Mouse (Mus musculus): ENCODE measurements around the gene Ssbp1. TPM values are rescaled to one million over a fixed set of nuclear protein-coding genes. Genes with fewer than 3 reads are reported as not detected.

Ssbp1 gene
- 10 to 100 TPM; 36.9 to 37.5 TPM for total RNA-seq (2021)
- long read RNA-seq, full-length matches to known transcripts = 77 of 216 reads
- long read RNA-seq, partial matches to known transcripts = 131 of 216 reads
- long read RNA-seq, other reads (novel, unspliced or antisense) = 8 of 216 reads

DNA sequence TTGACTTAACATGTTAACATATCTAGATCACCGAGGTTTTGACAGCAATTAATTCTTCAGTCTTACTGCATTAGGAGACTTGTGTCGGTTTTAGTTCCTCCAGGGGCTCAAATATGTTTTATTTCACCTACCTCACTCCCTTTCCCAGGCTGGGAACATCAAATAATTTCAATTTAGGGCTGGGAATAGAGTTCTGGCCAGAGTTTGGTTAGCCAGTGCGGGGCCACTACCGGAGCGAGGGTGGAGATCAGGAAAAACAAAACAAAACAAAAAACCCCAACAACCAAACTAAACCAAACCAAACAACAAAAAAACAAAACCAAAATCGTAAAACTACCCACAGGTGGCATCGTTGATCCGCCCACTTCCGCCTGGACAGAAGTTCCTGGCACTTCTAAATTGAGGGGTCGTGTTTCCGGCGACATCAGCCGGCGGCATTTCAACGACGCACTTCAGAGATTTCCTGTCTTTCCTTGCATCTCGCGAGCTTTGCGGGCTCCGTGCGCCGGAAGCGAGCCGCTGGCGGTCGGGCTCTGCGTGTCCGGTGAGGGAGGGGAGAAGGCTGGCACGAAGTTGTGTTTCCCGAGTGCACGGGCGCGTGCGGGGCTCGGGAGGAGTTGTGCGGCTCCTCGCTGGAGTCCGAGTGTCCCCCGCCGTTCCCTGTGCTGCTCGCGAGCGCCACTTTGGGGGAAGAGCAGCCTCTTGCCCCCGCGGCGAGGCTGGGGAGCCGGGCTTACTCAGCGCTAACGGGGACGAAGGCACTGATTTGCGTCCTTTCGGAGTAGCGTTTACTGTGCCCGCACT lies at the start of gene Ssbp1:
Gene Ssbp1, plus strand, starts transcription at position 437 of the 804 bp plus-strand sequence.
- peak; percentile 90 to 92 for DNase-seq (ENCODE audit: low spot score in 2 of 2)

- no peak for DNase-seq (ENCODE audit: low spot score in 2 of 2)
These were observed 48.1 kb upstream of the Ssbp1 start for GRCm38 (mm10) chr6:40423013-40423412.

GRCm38 (mm10) chr6:40423774-40424173 lies 47.4 kb upstream of the Ssbp1 start:
- peak in 1 of 2 experiments; percentile 48 for DNase-seq (ENCODE audit: low spot score in 2 of 2)

DNA sequence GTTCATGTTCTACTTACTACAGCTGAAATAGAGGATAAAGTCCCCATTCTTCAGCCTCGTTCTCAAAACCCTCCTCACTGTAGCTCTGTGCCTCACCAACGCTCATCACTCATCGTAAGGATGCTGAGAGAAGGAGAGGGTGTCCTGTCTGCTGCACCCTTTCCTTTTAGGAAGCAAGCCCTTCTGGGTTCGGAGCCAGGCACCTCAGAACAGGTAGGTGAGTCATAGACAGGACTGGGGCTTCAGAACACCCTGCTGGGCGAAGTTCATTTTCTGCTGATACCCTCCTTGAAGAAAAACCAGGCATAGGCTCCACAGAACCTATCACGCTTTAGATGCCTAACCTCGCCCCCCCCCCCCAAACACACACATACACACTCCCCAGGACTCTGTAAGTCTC lies 43.7 kb upstream of the Ssbp1 start:
- DNase-seq (ENCODE audit: low spot score in 2 of 2) = no peak

DNA sequence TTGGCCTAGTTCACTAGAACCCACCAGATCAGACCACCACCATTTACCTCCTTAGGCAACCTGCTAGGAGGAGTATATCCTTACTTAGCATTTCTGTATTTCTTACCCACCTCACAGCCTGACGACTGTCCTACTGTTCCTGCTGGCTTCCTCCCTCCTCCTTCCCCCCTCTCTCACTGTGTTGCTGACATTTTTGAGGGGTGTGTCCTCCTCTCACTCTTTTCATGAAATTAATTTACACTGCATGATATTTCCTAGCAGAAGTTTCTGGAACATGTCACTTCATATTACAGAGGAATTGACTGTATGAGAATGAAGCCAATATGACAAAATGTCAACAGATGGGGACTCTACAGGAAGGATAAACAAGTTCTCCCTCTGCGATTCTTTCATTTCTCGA lies 42.5 kb upstream of the Ssbp1 start:
- no peak for DNase-seq (ENCODE audit: low spot score in 2 of 2)

- no peak for DNase-seq (ENCODE audit: low spot score in 2 of 2)
These were observed 41.6 kb upstream of the Ssbp1 start for GRCm38 (mm10) chr6:40429521-40429931.

DNA sequence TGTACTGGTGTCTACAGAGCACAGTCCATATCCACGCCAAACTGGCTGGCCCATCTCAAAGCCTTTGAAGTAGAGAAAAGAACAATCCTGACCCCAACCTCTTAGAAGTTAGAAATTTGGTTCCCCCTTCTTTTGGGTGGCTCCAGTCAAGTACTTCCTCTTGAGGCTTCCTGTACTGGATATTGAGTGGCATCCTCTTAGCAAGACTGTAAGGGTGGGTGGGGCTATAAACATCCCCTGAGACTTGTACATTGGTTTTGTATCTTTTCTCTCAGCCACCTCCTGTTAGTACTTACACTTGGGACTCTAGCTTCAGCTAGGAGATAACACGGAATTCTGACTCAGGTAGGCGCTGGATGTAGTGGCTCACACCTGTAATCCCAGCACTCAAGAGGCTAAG lies 40.9 kb upstream of the Ssbp1 start:
- no peak for DNase-seq (ENCODE audit: low spot score in 2 of 2)

GRCm38 (mm10) chr6:40430878-40431277 lies 40.3 kb upstream of the Ssbp1 start:
- DNase-seq (ENCODE audit: low spot score in 2 of 2) = no peak

- DNase-seq (ENCODE audit: low spot score in 2 of 2) = peak in 1 of 2 experiments; percentile 52
These were observed 39.8 kb upstream of the Ssbp1 start for GRCm38 (mm10) chr6:40431356-40431755.

DNA sequence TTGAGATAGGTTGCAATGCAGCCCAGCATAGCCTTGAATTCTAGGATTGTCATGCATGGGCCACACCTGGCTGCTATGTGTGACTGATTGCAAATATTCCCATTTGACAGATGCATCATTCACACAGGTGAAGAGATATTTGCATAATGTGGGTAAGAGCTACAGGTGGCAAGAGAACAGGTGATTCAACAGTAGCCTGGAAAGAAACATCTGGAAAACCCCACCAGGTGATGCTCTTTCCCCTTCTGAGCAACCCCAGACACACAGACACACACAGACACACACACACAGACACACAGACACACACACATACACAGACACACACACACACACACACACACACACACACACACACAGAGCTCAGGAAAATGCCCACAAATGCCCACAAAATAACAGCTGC lies 39.3 kb upstream of the Ssbp1 start:
- DNase-seq (ENCODE audit: low spot score in 2 of 2) = no peak

DNA sequence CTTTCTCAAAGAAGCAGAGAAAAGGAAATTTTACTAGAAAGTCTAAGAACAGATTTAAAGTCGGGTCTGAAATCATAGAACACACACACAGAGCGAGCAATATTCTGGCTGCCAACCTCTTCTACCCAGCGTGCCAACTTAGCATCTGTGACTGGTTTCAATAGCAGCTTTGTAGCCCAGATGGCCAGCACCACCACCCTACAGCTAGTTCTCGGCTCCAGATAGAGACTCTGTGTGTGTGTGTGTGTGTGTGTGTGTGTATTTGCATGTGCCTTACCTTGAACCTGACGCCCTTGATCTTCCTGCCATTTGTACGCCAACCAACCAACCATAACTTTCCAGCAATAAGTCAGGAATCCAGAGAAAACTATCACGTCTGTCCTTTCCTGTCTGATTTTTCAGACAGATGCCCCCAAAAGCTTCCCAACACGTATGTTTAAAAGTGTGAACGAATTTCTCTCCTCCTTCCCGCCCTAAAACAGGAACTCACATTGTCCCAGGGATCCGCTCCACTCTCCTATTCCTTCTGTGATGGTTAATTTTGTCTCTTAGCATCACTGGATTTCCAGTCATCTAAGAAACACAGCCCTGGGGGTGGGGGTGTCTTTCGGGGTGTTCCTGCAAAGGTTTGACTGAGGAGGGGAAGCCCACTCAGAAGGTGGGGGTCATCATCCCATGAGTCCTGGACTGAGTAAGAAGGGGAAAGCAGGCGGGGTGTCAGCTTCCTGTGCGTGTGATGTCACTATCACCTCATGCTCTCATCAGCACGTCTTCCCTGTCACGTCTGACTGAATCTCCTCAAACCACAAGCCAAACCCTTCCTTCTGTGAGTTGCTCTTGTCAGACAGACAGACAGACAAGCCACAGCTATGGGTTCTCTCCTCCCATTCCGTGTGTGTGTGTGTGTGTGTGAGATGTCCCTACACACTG lies 38.5 kb upstream of the Ssbp1 start:
- DNase-seq (ENCODE audit: low spot score in 2 of 2) = peak; percentile 72 to 76

- no peak for DNase-seq (ENCODE audit: low spot score in 2 of 2)
These were observed 36.5 kb upstream of the Ssbp1 start for GRCm38 (mm10) chr6:40434697-40435096.

- peak; percentile 62 to 71 for DNase-seq (ENCODE audit: low spot score in 2 of 2)
These were observed 35.8 kb upstream of the Ssbp1 start for GRCm38 (mm10) chr6:40435151-40436046.

GRCm38 (mm10) chr6:40436047-40436483 lies 35.1 kb upstream of the Ssbp1 start, which contains the start of gene E330009J07Rik:
E330009J07Rik (minus strand) TSS chr6:40436135.
- DNase-seq (ENCODE audit: low spot score in 2 of 2) = peak; percentile 74 to 85

- DNase-seq (ENCODE audit: low spot score in 2 of 2) = no peak
These were observed 32.2 kb upstream of the Ssbp1 start, which contains the start of gene Wee2 for GRCm38 (mm10) chr6:40438936-40439335. Wee2 (plus strand) TSS chr6:40439088.

DNA sequence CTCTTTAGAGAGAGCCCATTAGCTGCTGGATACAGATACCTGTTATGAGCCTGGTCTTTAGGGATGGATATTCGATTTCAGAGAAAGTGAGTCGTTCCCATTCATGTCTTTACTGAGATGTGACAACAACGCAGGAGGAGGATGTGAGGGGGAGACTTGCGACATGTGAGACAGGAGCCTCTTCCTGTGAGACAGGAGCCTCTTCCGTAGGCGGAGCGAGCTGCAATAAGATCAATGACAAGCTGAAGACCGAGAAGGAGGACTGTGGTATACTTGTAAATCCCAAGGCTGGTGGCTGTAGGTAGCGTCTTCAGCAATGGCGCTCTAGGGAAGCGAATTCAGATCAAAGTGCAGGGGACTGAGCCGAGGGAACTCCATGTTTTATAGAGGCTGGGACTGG lies 31.4 kb upstream of the Ssbp1 start:
- DNase-seq (ENCODE audit: low spot score in 2 of 2) = no peak

DNA sequence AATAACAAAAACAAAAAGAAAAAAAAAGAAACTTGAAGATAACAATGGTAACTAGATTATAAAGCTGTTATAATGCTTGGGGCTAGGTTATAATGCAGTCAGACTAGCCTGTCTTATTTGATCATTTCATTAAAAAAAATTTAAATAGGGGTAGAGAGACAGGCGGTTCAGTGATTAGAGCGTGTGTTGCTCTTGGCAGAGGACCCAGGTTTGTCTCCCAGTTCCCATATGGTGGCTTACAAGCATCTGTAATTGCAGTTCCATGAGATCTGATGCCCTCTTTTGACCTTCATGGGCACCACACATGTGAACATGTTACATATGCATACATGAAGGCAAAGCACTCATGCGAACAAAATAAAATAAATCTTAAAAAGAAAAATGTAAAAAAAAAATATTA lies 29.9 kb upstream of the Ssbp1 start:
- no peak for DNase-seq (ENCODE audit: low spot score in 2 of 2)

GRCm38 (mm10) chr6:40441755-40442154 lies 29.4 kb upstream of the Ssbp1 start:
- no peak for DNase-seq (ENCODE audit: low spot score in 2 of 2)

DNA sequence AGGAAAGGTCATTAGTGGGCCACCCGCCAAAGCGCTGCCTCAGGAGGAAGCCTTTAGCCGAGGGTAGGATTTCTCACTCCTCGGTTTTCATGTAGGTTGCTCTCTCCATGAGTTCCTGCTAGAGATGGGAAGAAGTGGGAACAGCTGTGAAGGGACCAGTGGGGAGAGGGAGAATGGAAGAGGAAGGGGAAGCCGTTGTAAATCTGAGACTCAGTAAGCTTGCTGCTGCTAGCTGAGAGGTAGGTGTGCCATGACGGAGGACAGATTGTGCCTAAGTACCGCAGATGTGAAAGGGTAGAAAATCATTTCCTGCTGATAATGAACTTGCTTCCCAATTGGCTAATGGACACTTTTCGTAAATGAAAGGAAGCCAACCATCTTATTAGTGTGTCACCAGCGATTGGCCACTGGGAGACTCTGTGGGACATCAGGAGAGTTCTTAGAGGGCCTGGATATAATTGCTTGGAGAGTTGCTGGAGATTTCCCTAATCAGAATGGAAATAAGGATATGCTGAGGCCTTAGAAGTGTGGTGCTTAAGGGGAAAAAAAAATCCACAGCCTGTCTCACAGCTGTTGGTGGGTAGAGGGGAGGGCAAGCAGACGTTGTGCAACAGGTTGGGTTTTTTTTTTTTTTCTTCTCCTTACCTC lies 27.7 kb upstream of the Ssbp1 start:
- no peak for DNase-seq (ENCODE audit: low spot score in 2 of 2)

- DNase-seq (ENCODE audit: low spot score in 2 of 2) = no peak
These were observed 22.5 kb upstream of the Ssbp1 start for GRCm38 (mm10) chr6:40448626-40449025.

Measured in layer of hippocampus, postnatal 10 days (tissue).